Mouse (Mus musculus): ENCODE results near the gene Zfp239.

DNA sequence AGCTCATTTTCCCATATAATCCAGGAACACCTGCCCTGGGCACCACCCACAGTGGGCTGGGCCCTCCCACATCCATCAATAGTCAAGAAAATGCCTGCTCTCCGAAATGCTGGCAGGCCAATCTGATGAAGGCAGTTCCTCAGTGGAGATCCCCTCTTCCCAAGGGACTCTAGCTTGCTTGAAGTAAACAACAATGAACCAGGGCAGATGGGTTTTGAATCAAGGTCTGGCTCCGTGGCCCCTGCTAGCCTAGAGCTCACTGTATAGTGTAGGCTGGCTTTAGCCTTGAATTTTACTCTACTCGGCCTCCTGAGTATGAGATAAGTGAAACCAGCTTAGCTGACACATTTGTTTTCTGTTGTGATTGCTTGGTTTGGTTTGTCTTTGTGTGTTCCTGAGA, 30.5 kb downstream of the Zfp239 start:
- TF ChIP-seq CTCF (IDR thresholded peaks at IDR 0.05; ENCODE audit: extremely low read depth, insufficient read length, insufficient replicate concordance, low read depth, low read length): no peak
- TF ChIP-seq POLR2A (IDR thresholded peaks at IDR 0.05; ENCODE audit: low read depth, low read length): no peak

Measured in small intestine, adult 2 months (tissue).